Mouse (Mus musculus) splenic B cell, adult 2 months (primary cell): ENCODE measurements around the gene Opcml.

Experiments
- DNase-seq: peaks from one replicate; pipeline ENCODE4 v3.0.0-alpha.2; 2011; ENCODE audit warnings: low read depth, low spot score
- H3K27me3 ChIP-seq: 2 replicates; pipeline ENCODE4 v1.6.1; 2012; ENCODE audit warnings: mild to moderate bottlenecking, low read length, moderate library complexity, mixed read lengths; ENCODE audit not compliant: control insufficient read depth, poor library complexity, insufficient read depth, severe bottlenecking
- H3K36me3 ChIP-seq: 2 replicates; pipeline ENCODE4 v1.6.1; 2012; ENCODE audit warnings: mild to moderate bottlenecking, low read length, moderate library complexity, mixed read lengths; ENCODE audit not compliant: control insufficient read depth, poor library complexity, insufficient read depth, severe bottlenecking

Opcml gene

GRCm38 (mm10) chr9:27804461-27804860 is 13.9 kb downstream of the Opcml start:
- no peaks in the 10 kb centered on the region for H3K27me3 ChIP-seq
- no peak for DNase-seq

GRCm38 (mm10) chr9:27809741-27810140 is 19.2 kb downstream of the Opcml start:
- no peaks in the 10 kb centered on the region for H3K27me3 ChIP-seq
- H3K36me3 ChIP-seq: no peaks in the 10 kb centered on the region
- DNase-seq: no peak

More at GRCm38 (mm10) chr9:27804461-27804860, 13.9 kb downstream of the Opcml start:
- no peaks in the 10 kb centered on the region for H3K36me3 ChIP-seq

- Histone ChIP-seq H3K27me3 (no peaks in the 10 kb centered on the region), H3K36me3 (no peaks in the 10 kb centered on the region)
- no peak for DNase-seq
Observed at GRCm38 (mm10) chr9:27813207-27813790, 22.7 kb downstream of the Opcml start.

- DNase-seq: no peak
- Histone ChIP-seq H3K36me3 (no peaks in the 10 kb centered on the region), H3K27me3 (no peaks in the 10 kb centered on the region)
Observed at GRCm38 (mm10) chr9:27814161-27814560, 23.6 kb downstream of the Opcml start.

GRCm38 (mm10) chr9:27821197-27821596 is 30.6 kb downstream of the Opcml start:
- no peaks in the 10 kb centered on the region for H3K27me3 ChIP-seq
- H3K36me3 ChIP-seq: no peaks in the 10 kb centered on the region
- DNase-seq: no peak

- Histone ChIP-seq H3K36me3 (no peaks in the 10 kb centered on the region), H3K27me3 (no peaks in the 10 kb centered on the region)
- no peak for DNase-seq
Observed at GRCm38 (mm10) chr9:27822681-27823080, 32.1 kb downstream of the Opcml start.

GRCm38 (mm10) chr9:27824424-27824823 is 33.8 kb downstream of the Opcml start:
- H3K36me3 ChIP-seq: no peaks in the 10 kb centered on the region
- DNase-seq: no peak
- no peaks in the 10 kb centered on the region for H3K27me3 ChIP-seq

- H3K36me3 ChIP-seq: no peaks in the 10 kb centered on the region
- no peak for DNase-seq
- no peaks in the 10 kb centered on the region for H3K27me3 ChIP-seq
Observed at GRCm38 (mm10) chr9:27830519-27830918, 39.9 kb downstream of the Opcml start.

GRCm38 (mm10) chr9:27842806-27843205 is 52.2 kb downstream of the Opcml start:
- DNase-seq: no peak
- Histone ChIP-seq H3K27me3 (no peaks in the 10 kb centered on the region), H3K36me3 (no peaks in the 10 kb centered on the region)

- DNase-seq: no peak
- Histone ChIP-seq H3K36me3 (no peaks in the 10 kb centered on the region), H3K27me3 (no peaks in the 10 kb centered on the region)
Observed at GRCm38 (mm10) chr9:27871624-27872023, 81.0 kb downstream of the Opcml start.

GRCm38 (mm10) chr9:27889636-27890035 is 99.1 kb downstream of the Opcml start:
- DNase-seq: no peak
- no peaks in the 10 kb centered on the region for H3K27me3 ChIP-seq
- no peaks in the 10 kb centered on the region for H3K36me3 ChIP-seq

GRCm38 (mm10) chr9:27917250-27917649 is 126.7 kb downstream of the Opcml start:
- H3K27me3 ChIP-seq: no peaks in the 10 kb centered on the region
- no peaks in the 10 kb centered on the region for H3K36me3 ChIP-seq
- DNase-seq: no peak

- Histone ChIP-seq H3K27me3 (no peaks in the 10 kb centered on the region), H3K36me3 (no peaks in the 10 kb centered on the region)
- no peak for DNase-seq
Observed at GRCm38 (mm10) chr9:27923495-27923894, 132.9 kb downstream of the Opcml start.

GRCm38 (mm10) chr9:27923945-27924825 is 133.6 kb downstream of the Opcml start:
- Histone ChIP-seq H3K27me3 (no peaks in the 10 kb centered on the region), H3K36me3 (no peaks in the 10 kb centered on the region)
- no peak for DNase-seq

GRCm38 (mm10) chr9:27925650-27926049 is 135.1 kb downstream of the Opcml start:
- DNase-seq: no peak
- Histone ChIP-seq H3K27me3 (no peaks in the 10 kb centered on the region), H3K36me3 (no peaks in the 10 kb centered on the region)
